Mouse (Mus musculus) heart, adult 11 months (tissue): ENCODE measurements around the gene Arntl2.

Source experiments
- DNase-seq: peaks from one replicate; pipeline ENCODE4 v3.0.0; 2022

Arntl2 gene

GRCm38 (mm10) chr6:146781566-146781965 is 14.3 kb upstream of the Arntl2 start:
- peak; percentile 74 for DNase-seq

DNA sequence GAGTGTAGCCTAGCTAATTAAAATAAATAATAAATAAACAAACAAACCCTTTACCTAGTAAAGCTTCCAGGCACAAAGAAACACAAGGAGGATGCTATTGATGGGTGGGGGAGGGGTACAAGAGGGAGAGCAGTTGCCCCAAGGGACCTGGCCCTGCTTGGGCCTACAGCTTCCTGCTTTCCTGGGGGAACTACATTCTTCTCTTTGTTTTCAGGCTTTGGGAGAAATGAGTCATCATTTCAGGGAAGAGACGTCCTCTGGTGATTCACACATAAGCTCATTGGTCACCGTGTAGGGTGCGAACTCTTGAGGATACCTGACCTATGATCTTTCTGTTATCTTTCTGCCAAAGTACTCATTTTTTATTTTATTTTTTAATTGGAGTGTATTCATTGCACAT is 2.3 kb upstream of the Arntl2 start:
- DNase-seq = peak; percentile 94

- DNase-seq = peak; percentile 84
Observed at GRCm38 (mm10) chr6:146795166-146795923, 510 bp upstream of the Arntl2 start.

DNA sequence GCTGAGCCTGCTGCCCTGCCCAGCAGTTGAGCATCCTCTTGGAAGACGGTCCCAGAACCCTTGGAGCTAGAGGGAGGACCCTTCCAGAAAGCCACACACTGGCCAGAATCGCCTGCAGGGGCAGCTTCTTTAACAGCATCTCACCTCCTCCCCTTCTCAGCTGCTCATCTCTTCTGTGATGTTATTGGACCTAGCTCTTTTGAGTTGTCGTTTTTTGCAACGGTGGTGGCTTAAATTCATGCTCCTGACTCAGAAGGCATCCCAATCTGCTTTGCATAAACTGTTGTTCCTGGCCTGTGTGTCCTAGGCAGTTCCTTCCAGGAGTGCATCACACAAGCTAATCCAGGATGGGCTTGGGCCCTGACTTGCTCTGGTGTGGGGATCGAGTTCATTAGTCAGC is 1.6 kb downstream of the Arntl2 start:
- DNase-seq = peak; percentile 87

DNA sequence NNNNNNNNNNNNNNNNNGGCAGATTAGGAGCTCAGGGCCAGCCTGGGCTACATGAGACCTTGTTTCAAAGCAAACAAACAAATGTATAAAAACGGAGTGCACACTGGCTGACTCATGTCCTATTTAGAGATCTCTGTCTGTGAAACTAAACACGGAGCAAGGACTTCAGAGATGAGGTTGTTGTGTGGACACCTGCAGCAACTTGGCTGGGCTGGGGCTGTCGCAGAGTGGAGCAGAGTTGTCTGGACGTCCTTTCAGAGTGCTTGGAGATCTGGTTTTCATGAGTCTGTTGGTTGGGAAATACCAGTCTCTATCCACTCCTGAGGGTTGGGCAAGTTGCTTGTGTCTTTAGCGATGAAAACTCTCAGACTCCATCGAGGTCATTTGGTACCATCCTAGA is 14.1 kb downstream of the Arntl2 start:
- peak; percentile 86 for DNase-seq

GRCm38 (mm10) chr6:146813007-146813406 is 17.2 kb downstream of the Arntl2 start:
- no peak for DNase-seq

- DNase-seq = no peak
Observed at GRCm38 (mm10) chr6:146820177-146820965, 24.5 kb downstream of the Arntl2 start.

DNA sequence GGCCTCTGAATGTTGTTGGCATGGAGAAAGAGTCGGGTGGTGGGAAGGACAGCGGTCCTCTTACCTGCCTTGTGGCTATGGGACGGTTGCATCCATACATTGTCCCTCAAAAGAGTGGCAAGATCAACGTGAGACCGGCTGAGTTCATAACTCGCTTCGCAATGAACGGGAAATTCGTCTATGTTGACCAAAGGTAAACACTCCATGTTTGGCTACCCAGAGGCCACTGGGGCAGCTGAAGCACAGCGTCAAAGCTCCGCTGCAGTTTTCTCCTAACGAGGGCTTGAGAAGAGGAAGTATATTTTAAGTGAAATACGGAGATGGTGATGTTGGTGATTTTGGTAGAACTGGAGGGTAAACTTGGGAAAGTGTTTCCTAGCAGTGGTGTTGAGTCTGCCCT is 26.1 kb downstream of the Arntl2 start:
- no peak for DNase-seq

GRCm38 (mm10) chr6:146824727-146825486 is 29.1 kb downstream of the Arntl2 start:
- DNase-seq = no peak

DNA sequence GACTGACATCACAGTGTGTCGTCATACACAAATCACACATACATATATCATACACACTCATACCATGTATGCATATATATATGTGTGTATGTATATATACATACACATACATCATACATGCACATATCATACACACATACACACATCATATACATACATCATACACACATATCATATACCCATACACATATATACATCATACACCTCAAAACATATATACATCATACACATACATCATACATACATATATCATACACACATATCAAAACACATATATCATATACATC is 29.6 kb downstream of the Arntl2 start:
- DNase-seq = no peak

DNA sequence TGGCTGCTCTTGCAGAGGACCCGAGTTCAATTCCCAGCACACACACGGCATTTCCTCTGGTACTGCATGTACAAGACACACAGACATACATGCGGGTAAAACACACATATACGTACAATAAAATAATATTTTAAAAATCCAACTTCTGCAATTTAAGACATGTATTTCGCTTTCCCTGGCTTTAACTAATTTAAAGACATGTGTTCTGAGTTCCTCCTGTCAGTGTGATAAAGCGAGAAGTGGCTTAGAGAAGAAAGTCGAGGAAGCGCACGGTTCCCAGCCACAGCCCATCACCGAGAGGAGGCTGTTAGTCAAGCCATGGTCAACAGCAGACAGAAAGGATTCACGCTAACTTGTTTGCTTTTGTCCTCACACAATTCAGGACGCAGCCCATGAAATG is 35.5 kb downstream of the Arntl2 start:
- DNase-seq = no peak

GRCm38 (mm10) chr6:146833485-146834314 is 37.8 kb downstream of the Arntl2 start:
- DNase-seq = peak; percentile 90

DNA sequence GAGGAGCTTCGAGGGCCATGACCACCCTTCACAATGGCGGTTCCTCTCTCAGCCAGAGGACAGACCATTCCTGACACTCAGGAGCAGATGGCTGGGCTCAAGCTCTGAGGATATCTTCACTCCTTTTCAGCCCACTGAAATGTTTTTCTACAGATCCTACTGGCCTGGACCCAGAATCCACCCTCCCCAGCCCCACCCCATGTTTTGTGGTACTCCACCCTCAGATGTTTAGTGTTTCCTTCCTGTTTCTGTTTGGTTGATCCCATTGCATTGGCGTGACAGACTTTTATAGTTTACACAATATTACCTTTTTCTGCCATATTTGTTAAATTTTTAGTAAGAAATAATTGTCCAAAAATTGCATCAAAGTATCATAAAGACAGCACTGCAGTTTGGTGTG is 38.5 kb downstream of the Arntl2 start:
- no peak for DNase-seq

GRCm38 (mm10) chr6:146835784-146836183 is 39.9 kb downstream of the Arntl2 start:
- DNase-seq = no peak

DNA sequence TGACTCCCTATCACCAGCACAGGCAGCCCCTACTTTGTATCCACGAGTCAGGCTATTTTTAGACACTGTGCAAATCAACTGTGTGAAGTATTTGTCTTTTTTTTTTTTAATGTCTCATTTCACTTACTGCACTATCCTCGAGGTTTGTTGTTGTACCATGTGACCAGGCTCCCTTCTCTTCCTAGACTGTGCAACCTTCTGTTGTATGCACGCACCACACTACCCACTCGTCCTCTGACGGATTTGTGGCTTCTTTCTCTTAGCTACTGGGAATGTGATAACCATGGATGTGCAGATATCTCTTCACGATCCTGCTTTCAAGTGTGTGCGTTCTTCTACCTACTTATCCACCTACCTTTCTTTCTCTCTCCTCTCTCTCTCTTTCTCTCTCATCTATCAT is 41.5 kb downstream of the Arntl2 start:
- DNase-seq = no peak

- DNase-seq = no peak
Observed at GRCm38 (mm10) chr6:146838366-146838765, 42.5 kb downstream of the Arntl2 start.

- DNase-seq = no peak
Observed at GRCm38 (mm10) chr6:146838863-146839262, 43.0 kb downstream of the Arntl2 start.

- DNase-seq = peak; percentile 96
Observed at GRCm38 (mm10) chr6:146844867-146845266, 49.0 kb downstream of the Arntl2 start.

- no peak for DNase-seq
Observed at GRCm38 (mm10) chr6:146845347-146845746, 49.5 kb downstream of the Arntl2 start.

DNA sequence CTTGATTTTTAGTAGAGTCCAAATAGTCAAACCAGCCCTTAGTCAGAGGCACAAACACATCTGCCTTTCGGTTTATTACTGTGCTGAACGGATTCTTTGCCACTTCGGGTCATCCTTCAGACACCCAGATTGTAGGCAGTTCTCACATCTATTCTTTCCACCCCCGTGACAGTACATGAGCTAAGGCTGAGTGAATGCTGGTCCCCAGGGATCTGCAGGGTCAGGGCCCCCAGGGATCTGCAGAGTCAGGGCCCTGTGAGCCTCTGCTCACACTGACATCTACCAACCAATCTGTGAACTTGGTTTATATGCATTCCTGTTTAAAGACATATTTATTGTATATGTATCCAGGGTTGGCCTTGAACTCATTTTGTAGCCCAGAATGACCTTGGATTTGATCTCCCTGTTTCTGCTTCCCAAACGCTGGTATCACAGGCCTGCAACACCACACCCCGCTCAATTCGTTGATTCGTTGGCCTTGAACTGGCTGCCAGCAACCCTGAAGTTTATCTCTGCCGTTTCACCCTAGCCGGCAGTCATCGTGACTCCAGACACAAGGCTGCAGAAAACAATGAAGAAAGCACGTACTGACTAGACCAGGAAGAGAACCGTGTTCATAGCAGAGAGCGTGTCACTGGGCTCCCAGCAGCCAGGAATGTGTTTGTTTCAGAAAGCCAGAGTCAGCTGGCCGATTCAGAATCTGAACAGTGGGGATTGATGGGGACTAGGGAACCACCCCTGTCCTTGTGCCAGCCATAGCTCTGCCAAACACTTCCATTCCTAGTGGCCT is 50.3 kb downstream of the Arntl2 start:
- DNase-seq = peak; percentile 96

GRCm38 (mm10) chr6:146847402-146847801 is 51.5 kb downstream of the Arntl2 start:
- DNase-seq = no peak

DNA sequence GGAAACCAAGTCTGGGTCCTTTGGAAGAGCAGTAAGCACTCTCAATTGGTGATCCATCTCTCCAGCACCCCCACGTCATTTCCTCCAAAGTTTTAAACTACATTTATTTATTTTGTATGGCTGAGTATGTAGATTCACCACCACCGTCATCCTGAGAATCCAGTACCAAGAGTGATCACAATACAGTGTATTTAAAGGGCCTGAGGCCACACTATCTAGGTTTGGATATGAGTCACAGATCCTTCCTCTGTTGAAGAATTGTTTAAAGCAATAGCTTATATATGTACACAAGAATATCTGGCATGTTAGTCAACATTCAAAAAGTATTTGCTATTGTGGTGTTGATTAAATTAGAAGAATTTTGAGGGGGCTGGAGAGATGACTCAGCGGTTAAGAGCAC is 52.4 kb downstream of the Arntl2 start:
- no peak for DNase-seq
